Mouse (Mus musculus) stomach, postnatal 0 days (tissue): ENCODE measurements at regions not wholly inside any gene's neighbourhood (a gene's known extent, or its start where the extent isn't known, plus 50 kb on each side); places are given as distances from the start of the nearest gene placed in this dataset.

Experiments used
- CTCF ChIP-seq: IDR thresholded peaks from 2 replicates; pipeline ENCODE4 v1.5.1; 2016; ENCODE audit warnings: antibody characterized with exemption, low read depth, mild to moderate bottlenecking, moderate library complexity
- EP300 ChIP-seq: optimal IDR thresholded peaks from 2 replicates; pipeline ENCODE3; 2016; ENCODE audit warnings: antibody characterized with exemption

- TF ChIP-seq CTCF, result no peak
- no peak for TF ChIP-seq EP300
Observed at GRCm38 (mm10) chr13:97320756-97321155, 79.9 kb downstream of the Enc1 start.
